Mouse (Mus musculus) heart, adult 2 months (tissue): ENCODE measurements around the gene Atad5.

Source experiments
- CTCF ChIP-seq: fragments of 200-600 bp; IDR thresholded peaks from 2 replicates; pipeline ENCODE4 v1.8.1; 2022; ENCODE audit warnings: antibody characterized with exemption, mild to moderate bottlenecking, moderate library complexity
- EP300 ChIP-seq: fragments of 200-500 bp; IDR thresholded peaks from 2 replicates; pipeline ENCODE4 v1.6.1; 2011; ENCODE audit warnings: low read depth, low read length, control low read depth; ENCODE audit not compliant: insufficient read depth
- POLR2A ChIP-seq: fragments of 200-500 bp; IDR thresholded peaks from 2 replicates; pipeline ENCODE4 v1.6.1; 2011; ENCODE audit warnings: mild to moderate bottlenecking, low read depth, low read length, control low read depth; ENCODE audit not compliant: insufficient read depth

GRCm38 (mm10) chr11:80062159-80062558 is 27.0 kb upstream of the Atad5 start:
- no peak for TF ChIP-seq EP300
- TF ChIP-seq POLR2A: no peak
- no peak for TF ChIP-seq CTCF
